Mouse (Mus musculus) testis, adult 2 months (tissue): ENCODE measurements at regions not wholly inside any gene's neighbourhood (a gene's known extent, or its start where the extent isn't known, plus 50 kb on each side); places are given as distances from the start of the nearest gene placed in this dataset.

ENCODE experiments used
- CTCF ChIP-seq: fragments of 200-500 bp; IDR thresholded peaks from 2 replicates; pipeline ENCODE4 v1.5.1; 2012; ENCODE audit warnings: low read depth, mild to moderate bottlenecking, inconsistent platforms, low read length, moderate library complexity; ENCODE audit not compliant: control insufficient read depth, insufficient read depth, insufficient replicate concordance
- POLR2A ChIP-seq: fragments of 200-500 bp; IDR thresholded peaks from 2 replicates; pipeline ENCODE4 v1.6.1; 2012; ENCODE audit warnings: low read depth, mild to moderate bottlenecking, inconsistent platforms, low read length, moderate library complexity; ENCODE audit not compliant: control insufficient read depth

DNA sequence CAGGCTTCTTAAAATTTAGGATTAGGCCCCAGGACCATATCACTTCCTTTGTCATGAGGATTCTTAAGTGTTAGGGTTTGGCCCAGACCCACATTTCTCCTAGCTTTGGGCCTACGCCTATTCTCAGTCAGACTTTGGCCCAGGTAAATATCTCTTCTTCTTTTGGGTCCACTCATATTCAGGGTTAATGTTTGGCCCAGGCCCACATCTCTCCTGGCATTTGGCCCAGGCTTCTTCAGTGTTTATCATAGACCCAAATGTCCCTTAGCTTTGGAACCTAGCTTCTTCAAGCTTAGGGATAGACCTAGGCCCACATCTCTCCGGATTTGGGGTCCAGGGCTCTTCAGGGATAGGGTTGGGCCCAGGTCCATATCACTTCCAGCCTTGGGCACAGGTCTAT, 228.2 kb downstream of the Gm7361 start:
- no peak for TF ChIP-seq CTCF
- no peak for TF ChIP-seq POLR2A
